Mouse (Mus musculus): ENCODE data around the gene Iqsec1.

Iqsec1 gene

GRCm38 (mm10) chr6:90778841-90779240 lies 209.6 kb downstream of the Iqsec1 start:
- DNase-seq = no peak

- DNase-seq = no peak
Observed at GRCm38 (mm10) chr6:90777302-90777701, 211.2 kb downstream of the Iqsec1 start.

- no peak for DNase-seq
Observed at GRCm38 (mm10) chr6:90775606-90776005, 212.9 kb downstream of the Iqsec1 start.

- DNase-seq = no peak
Observed at GRCm38 (mm10) chr6:90773811-90774233, 214.7 kb downstream of the Iqsec1 start.

GRCm38 (mm10) chr6:90772120-90772519 lies 216.4 kb downstream of the Iqsec1 start:
- no peak for DNase-seq

- no peak for DNase-seq
Observed at GRCm38 (mm10) chr6:90768526-90768925, 220.0 kb downstream of the Iqsec1 start.

GRCm38 (mm10) chr6:90767874-90768273 lies 220.6 kb downstream of the Iqsec1 start:
- no peak for DNase-seq

- peak; percentile 50 for DNase-seq
Observed at GRCm38 (mm10) chr6:90764753-90765152, 223.7 kb downstream of the Iqsec1 start.

GRCm38 (mm10) chr6:90763959-90764591 lies 224.4 kb downstream of the Iqsec1 start:
- DNase-seq = no peak

- no peak for DNase-seq
Observed at GRCm38 (mm10) chr6:90763295-90763694, 225.2 kb downstream of the Iqsec1 start.

- no peak for DNase-seq
Observed at GRCm38 (mm10) chr6:90762120-90762736, 226.3 kb downstream of the Iqsec1 start.

GRCm38 (mm10) chr6:90761301-90762056 lies 227.0 kb downstream of the Iqsec1 start:
- no peak for DNase-seq

GRCm38 (mm10) chr6:90760886-90761285 lies 227.6 kb downstream of the Iqsec1 start:
- no peak for DNase-seq

GRCm38 (mm10) chr6:90759754-90760153 lies 228.7 kb downstream of the Iqsec1 start:
- no peak for DNase-seq

GRCm38 (mm10) chr6:90758155-90758554 lies 230.3 kb downstream of the Iqsec1 start:
- DNase-seq = no peak

GRCm38 (mm10) chr6:90757427-90757883 lies 231.0 kb downstream of the Iqsec1 start:
- DNase-seq = peak; percentile 67

GRCm38 (mm10) chr6:90756561-90756960 lies 231.9 kb downstream of the Iqsec1 start:
- no peak for DNase-seq

- DNase-seq = no peak
Observed at GRCm38 (mm10) chr6:90755613-90755941, 232.9 kb downstream of the Iqsec1 start.

GRCm38 (mm10) chr6:90754927-90755612 lies 233.4 kb downstream of the Iqsec1 start:
- DNase-seq = no peak

- no peak for DNase-seq
Observed at GRCm38 (mm10) chr6:90754093-90754492, 234.4 kb downstream of the Iqsec1 start.

GRCm38 (mm10) chr6:90753656-90754055 lies 234.8 kb downstream of the Iqsec1 start:
- DNase-seq = no peak

GRCm38 (mm10) chr6:90751624-90752023 lies 236.9 kb downstream of the Iqsec1 start:
- DNase-seq = peak; percentile 44

- no peak for DNase-seq
Observed at GRCm38 (mm10) chr6:90750091-90750490, 238.4 kb downstream of the Iqsec1 start.
